Mouse (Mus musculus) ES-E14 (cell line): Measurements from ENCODE around the gene Tmem38b. TPM values are rescaled to one million over a fixed set of nuclear protein-coding genes. Genes with fewer than 3 reads are reported as not detected.

Experiments
- DNase-seq: peaks from one replicate; pipeline ENCODE4 v3.0.0-alpha.2; 2013; ENCODE audit warnings: low read depth, low spot score
- H3K27ac ChIP-seq: 2 replicates; pipeline ENCODE4 v1.5.1; 2012; ENCODE audit warnings: low read depth, mild to moderate bottlenecking, low read length, moderate library complexity, mixed read lengths; ENCODE audit not compliant: poor library complexity, insufficient read depth, severe bottlenecking
- H3K36me3 ChIP-seq: 2 replicates; pipeline ENCODE4 v1.6.1; 2012; ENCODE audit warnings: mild to moderate bottlenecking, low read length, moderate library complexity, mixed read lengths; ENCODE audit not compliant: control insufficient read depth, poor library complexity, insufficient read depth, severe bottlenecking
- H3K4me1 ChIP-seq, 2 experiments: fragments of 150-350 bp in 1 of 2; sonication (generic) in 1 of 2; 2 replicates each; pipeline ENCODE4 v1.6.1; 2012; ENCODE audit warnings: low read length in 2 of 2, mild to moderate bottlenecking in 1 of 2, mixed read lengths in 1 of 2; ENCODE audit not compliant: control insufficient read depth in 2 of 2, insufficient read depth in 2 of 2, poor library complexity in 1 of 2
- H3K4me3 ChIP-seq, 2 experiments: fragments of 150-350 bp in 1 of 2; sonication (generic) in 1 of 2; 2 replicates each; pipeline ENCODE4 v1.5.1; 2012; ENCODE audit warnings: low read length in 2 of 2, low read depth in 1 of 2, mild to moderate bottlenecking in 1 of 2, mixed read lengths in 1 of 2; ENCODE audit not compliant: insufficient read depth in 1 of 2, poor library complexity in 1 of 2, severe bottlenecking in 1 of 2
- H3K9ac ChIP-seq: 2 replicates; pipeline ENCODE4 v1.6.1; 2012; ENCODE audit warnings: low read depth, mild to moderate bottlenecking, low read length, mixed read lengths; ENCODE audit not compliant: poor library complexity, insufficient read depth, severe bottlenecking
- H3K9me3 ChIP-seq: fragments of 150-350 bp; sonication (generic); 2 replicates; pipeline ENCODE4 v1.6.1; 2012; ENCODE audit warnings: low read depth, mild to moderate bottlenecking, low read length; ENCODE audit not compliant: control insufficient read depth, insufficient read depth
- CHD2 ChIP-seq: IDR thresholded peaks from 2 replicates; pipeline ENCODE4 v1.6.1; 2014; ENCODE audit warnings: mild to moderate bottlenecking, low read depth, low read length, inconsistent platforms
- HCFC1 ChIP-seq: IDR thresholded peaks from 2 replicates; pipeline ENCODE4 v1.6.1; 2012; ENCODE audit warnings: low read length, inconsistent platforms, borderline replicate concordance; ENCODE audit not compliant: insufficient read depth
- MAFK ChIP-seq: IDR thresholded peaks from 2 replicates; pipeline ENCODE4 v1.6.1; 2014; ENCODE audit warnings: mild to moderate bottlenecking, low read depth, low read length, inconsistent platforms; ENCODE audit not compliant: insufficient read depth
- ZC3H11A ChIP-seq: IDR thresholded peaks from 2 replicates; pipeline ENCODE4 v1.6.1; 2012; ENCODE audit warnings: low read depth, mild to moderate bottlenecking, inconsistent platforms, low read length, borderline replicate concordance
- ZNF384 ChIP-seq: IDR thresholded peaks from 2 replicates; pipeline ENCODE4 v1.6.1; 2012; ENCODE audit warnings: low read depth, low read length, inconsistent platforms
- in situ Hi-C, 2 experiments: fragments of 600-800 bp; cut with MboI; formaldehyde crosslinking; loops; one replicate each; pipeline ENCODE4 v1.15.1; 2025; ENCODE audit warnings: low sequenced_read_pairs in 2 of 2, inconsistent platforms in 1 of 2; ENCODE audit not compliant: unreplicated experiment in 2 of 2
- total RNA-seq: library from RNA; depleted of rRNA; stranded (reverse); fragments of 300-350 nt; gene quantifications from 2 replicates; pipeline ENCODE4 v1.2.3, GENCODE M21; 2012

The Tmem38b gene
- total RNA-seq, 1 experiment, result 23.5 TPM

DNA sequence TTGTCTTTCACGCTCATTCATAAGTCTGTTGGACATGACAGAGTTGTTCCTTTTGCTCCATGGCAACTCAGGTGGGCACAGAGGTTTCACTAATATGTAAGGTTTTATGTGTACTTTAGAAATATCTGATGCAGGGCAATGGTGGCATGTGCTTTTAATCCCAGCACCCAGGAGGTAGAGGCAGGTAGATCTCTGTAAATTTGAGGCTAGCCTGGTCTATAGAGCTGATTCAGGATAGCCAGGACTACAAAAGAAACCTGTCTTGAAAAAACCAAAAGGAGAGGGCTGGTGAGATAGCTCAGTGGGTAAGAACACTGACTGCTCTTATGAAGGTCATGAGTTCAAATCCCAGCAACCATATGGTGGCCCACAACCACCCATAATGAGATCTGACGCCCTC is 20.5 kb downstream of the Tmem38b start:
- in situ Hi-C loops, result no loop called here
- TF ChIP-seq CHD2 (no peak), ZNF384 (no peak), ZC3H11A (no peak), HCFC1 (no peak), MAFK (no peak)
- no peak overlapping the region for H3K9ac ChIP-seq
- peaks cover 6 to 18% of the 10 kb centered on the region in 2 experiments for H3K4me1 ChIP-seq
- no peaks in the 10 kb centered on the region for H3K9me3 ChIP-seq
- peaks cover 3% of the 10 kb centered on the region; the same call in 1 of the 2 replicates for H3K36me3 ChIP-seq
- no peak overlapping the region for H3K27ac ChIP-seq
- H3K4me3 ChIP-seq, result no peak overlapping the region
- no peak for DNase-seq

GRCm38 (mm10) chr4:53847541-53847940 is 21.7 kb downstream of the Tmem38b start:
- Histone ChIP-seq H3K27ac (no peak overlapping the region), H3K4me3 (no peak overlapping the region), H3K9ac (no peak overlapping the region), H3K4me1 (peaks cover 8 to 18% of the 10 kb centered on the region in 2 experiments), H3K9me3 (no peaks in the 10 kb centered on the region), H3K36me3 (peaks cover 7% of the 10 kb centered on the region; the same call in 1 of the 2 replicates)
- DNase-seq, result no peak
- in situ Hi-C loops, result no loop called here
- TF ChIP-seq ZC3H11A, result no peak
- peak; percentile 36; the same call in 1 of the 2 replicates for TF ChIP-seq ZNF384

DNA sequence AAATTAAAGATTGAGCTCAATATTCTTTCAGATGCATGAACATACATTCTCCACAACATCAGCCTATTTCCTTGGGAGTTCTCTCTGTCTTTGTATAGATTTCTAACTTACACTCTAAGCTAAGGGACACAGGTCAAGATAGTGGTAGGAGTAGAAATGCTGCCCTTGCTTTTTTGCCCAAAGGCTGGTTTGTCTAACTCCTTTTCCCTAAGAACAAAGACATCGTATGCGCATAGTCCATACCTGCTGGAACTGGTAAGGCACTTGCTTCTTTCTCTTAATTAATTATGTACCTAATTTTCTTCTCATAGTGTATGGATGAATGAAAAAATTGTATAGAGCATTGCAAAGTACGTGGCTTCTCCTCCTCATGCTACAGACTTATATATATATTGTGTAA is 22.5 kb downstream of the Tmem38b start:
- in situ Hi-C loops, result no loop called here
- DNase-seq, result no peak
- Histone ChIP-seq H3K4me1 (peaks cover 11 to 21% of the 10 kb centered on the region in 2 experiments), H3K9me3 (no peaks in the 10 kb centered on the region), H3K4me3 (no peak overlapping the region), H3K27ac (no peak overlapping the region; the same call in 1 of the 2 replicates), H3K9ac (no peak overlapping the region), H3K36me3 (peaks cover 7% of the 10 kb centered on the region; the same call in 1 of the 2 replicates)
- TF ChIP-seq ZNF384 (no peak), HCFC1 (no peak), MAFK (peak; percentile 68; the same call in 1 of the 2 replicates)

GRCm38 (mm10) chr4:53848816-53849215 is 23.0 kb downstream of the Tmem38b start:
- in situ Hi-C loops, result no loop called here

GRCm38 (mm10) chr4:53849804-53850203 is 24.0 kb downstream of the Tmem38b start:
- TF ChIP-seq ZC3H11A (no peak), MAFK (no peak), HCFC1 (no peak), ZNF384 (no peak), CHD2 (no peak)
- no peak overlapping the region for H3K9ac ChIP-seq
- H3K27ac ChIP-seq, result peak overlapping the region; percentile 13; the same call in 1 of the 2 replicates
- in situ Hi-C loops, result no loop called here
- no peak overlapping the region for H3K4me3 ChIP-seq
- peaks cover 7% of the 10 kb centered on the region; the same call in 1 of the 2 replicates for H3K36me3 ChIP-seq
- H3K4me1 ChIP-seq, result peaks cover 11 to 21% of the 10 kb centered on the region in 2 experiments
- no peaks in the 10 kb centered on the region for H3K9me3 ChIP-seq
- no peak for DNase-seq

More at GRCm38 (mm10) chr4:53848816-53849215, 23.0 kb downstream of the Tmem38b start:
- no peak for TF ChIP-seq ZNF384
- TF ChIP-seq ZC3H11A, result no peak
- no peak for TF ChIP-seq CHD2
- TF ChIP-seq MAFK, result no peak
- no peak for TF ChIP-seq HCFC1
- peaks cover 7% of the 10 kb centered on the region; the same call in 1 of the 2 replicates for H3K36me3 ChIP-seq
- no peak for DNase-seq
- no peak overlapping the region; the same call in 1 of the 2 replicates for H3K27ac ChIP-seq
- H3K9me3 ChIP-seq, result no peaks in the 10 kb centered on the region
- no peak overlapping the region for H3K4me3 ChIP-seq
- no peak overlapping the region for H3K9ac ChIP-seq
- H3K4me1 ChIP-seq, result peaks cover 11 to 21% of the 10 kb centered on the region in 2 experiments
